Mouse (Mus musculus) brain, embryonic 14.5 days (tissue): ENCODE data around the gene Zfp553. TPM values are rescaled to one million over a fixed set of nuclear protein-coding genes. Genes with fewer than 3 reads are reported as not detected.

Experiments
- DNase-seq: peaks from one replicate; pipeline ENCODE4 v3.0.0-alpha.2; 2011; ENCODE audit warnings: low read depth
- CTCF ChIP-seq: fragments of 200-500 bp; IDR thresholded peaks from 2 replicates; pipeline ENCODE4 v1.5.1; 2012; ENCODE audit warnings: inconsistent platforms, mild to moderate bottlenecking, moderate library complexity, borderline replicate concordance; ENCODE audit not compliant: insufficient read depth, insufficient read length; ENCODE audit errors: extremely low read depth
- POLR2A ChIP-seq: fragments of 200-500 bp; IDR thresholded peaks from 2 replicates; pipeline ENCODE4 v1.6.1; 2012; ENCODE audit warnings: mild to moderate bottlenecking, inconsistent platforms, borderline replicate concordance; ENCODE audit not compliant: poor library complexity, insufficient read depth, insufficient read length, severe bottlenecking; ENCODE audit errors: extremely low read depth
- polyA plus RNA-seq: library from polyadenylated mRNA; depleted of rRNA; stranded (reverse); fragments of >200 nt; gene quantifications from 2 replicates; pipeline ENCODE4 v1.2.3, GENCODE M21; 2012

Gene Zfp553
- polyA plus RNA-seq, 1 experiment, result 38.9 TPM

DNA sequence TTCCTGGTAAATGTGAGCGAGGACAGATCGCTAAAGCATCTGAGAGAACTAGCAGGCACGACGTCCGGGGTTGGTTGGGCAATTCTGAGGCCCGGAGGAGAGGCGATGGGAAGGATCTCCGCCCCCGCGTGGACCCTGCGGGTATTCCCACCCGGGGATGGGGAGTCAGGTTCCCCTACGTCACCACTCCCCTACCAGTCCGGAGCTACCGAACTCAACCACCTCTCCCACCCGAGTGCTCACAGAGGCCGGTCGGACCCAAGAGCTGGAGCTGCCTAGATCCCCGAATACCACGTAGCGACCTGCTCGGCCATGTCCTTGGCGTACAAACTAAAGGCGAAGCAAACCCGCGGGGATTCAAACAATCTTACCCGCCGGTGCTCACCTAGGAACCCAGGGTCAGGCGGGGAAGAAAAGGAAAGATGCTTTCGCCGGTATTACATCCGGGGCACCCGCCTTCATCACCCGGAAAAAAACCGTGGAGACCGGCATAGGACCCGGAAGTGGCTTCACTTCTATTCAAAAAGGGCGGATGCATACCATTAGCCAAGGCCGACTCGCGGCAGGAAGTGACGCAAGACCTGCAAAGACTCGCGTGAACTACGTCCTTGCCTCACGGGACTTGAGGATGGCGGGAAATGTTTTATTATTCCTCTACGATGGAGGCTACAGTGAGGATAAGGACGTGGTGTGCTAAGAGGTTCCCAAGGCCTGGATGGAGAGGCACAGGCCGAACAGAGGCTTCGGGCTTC, 37.1 kb upstream of the Zfp553 start, which contains the start of gene Cd2bp2:
Gene Cd2bp2 (minus strand): TSS at position 507 of the 752 bp plus-strand sequence.
- DNase-seq, result peak; percentile 99
- TF ChIP-seq POLR2A (peak; percentile 9; the same call in 1 of the 2 replicates), CTCF (peak; percentile 41; the same call in 1 of the 2 replicates)

DNA sequence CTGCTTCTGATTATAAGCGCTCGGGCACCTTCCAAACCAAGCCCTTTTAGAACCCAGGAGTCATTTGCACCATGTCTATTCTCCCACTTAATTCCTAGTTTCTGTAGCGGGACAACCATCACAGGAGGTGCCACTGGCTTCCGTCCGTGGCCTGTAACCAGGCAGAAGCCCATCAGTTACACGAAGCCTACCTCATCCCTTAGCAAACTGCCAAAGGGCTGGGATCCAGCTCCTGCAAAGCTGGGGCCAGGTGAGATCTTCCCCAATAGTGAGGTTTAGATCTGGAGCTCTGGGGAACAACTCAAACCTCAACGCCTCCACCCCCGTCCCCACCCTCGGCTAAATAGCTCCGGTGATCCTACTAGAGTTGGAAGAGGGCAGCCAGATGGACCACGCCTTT, 36.4 kb upstream of the Zfp553 start:
- DNase-seq, result no peak
- no peak for TF ChIP-seq POLR2A
- no peak for TF ChIP-seq CTCF

DNA sequence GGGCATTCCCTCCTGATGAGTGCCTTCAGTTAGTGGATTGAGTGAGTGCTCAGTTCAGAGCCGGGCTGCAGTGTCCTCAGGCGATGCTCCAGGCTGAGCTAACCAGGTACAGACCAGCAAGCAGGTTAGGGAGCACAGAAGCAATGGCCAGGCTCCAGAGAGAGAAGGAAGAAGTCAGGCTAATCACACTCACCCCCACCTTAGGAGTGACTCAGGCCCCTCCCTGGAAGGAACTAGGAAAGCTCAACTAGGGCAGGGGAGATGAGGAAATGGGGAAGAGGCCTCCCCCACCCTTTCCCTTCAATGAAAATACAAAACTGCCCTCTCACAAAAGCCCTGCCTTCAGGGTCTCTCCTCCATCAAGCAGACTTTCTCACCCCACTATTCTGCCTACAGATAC, 26.3 kb upstream of the Zfp553 start:
- TF ChIP-seq POLR2A (no peak), CTCF (no peak)
- DNase-seq, result no peak

DNA sequence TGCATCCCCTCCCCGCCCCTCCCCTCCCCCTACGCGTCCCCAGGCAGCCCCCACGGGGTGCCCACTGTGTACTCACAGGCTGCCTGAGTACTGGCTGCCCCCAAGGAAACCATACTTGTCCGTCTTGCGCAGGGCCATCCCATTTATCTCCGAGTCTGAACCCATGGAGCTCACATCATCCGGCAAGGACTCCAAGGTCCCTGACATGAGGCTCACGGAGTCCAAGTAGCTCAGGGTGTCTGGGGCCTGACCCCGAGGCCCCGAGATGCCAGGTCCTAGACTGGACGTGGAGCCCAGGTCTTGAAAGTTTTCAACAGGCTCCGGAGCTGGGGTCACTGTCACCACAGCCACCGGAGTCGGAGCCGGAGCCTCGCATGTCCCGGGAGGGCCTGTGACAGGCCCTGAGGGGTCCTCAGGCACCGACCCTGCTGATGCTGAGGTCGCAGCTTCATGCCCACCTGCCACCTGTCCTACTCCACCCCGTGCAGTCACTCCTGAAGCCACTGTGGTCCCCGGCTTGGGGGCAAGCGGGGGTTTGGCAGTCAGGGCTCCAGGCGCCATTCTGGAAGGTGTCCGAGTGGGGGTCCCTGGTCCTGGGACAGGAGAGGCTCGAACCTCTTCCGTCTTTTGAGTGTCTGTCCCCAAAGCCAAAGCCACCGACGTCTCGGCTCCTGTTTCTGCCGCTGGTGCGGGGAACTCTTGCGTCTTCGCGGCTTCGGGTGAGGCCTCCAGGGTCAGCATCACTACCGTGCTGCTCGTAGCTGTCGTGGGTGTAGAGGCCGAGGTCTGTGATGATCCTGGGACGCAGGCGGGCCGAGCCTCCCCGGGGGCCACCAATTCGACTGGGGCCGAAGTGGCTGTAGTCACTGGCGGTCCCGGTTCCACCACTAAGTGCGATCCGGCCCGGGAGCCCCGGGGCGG, 25.2 kb upstream of the Zfp553 start:
- TF ChIP-seq CTCF (no peak; the same call in 1 of the 2 replicates), POLR2A (no peak)
- DNase-seq, result peak; percentile 29

- TF ChIP-seq POLR2A, result no peak
- TF ChIP-seq CTCF, result no peak
- DNase-seq, result no peak
Measured at GRCm38 (mm10) chr7:127208295-127208552, 24.6 kb upstream of the Zfp553 start, which contains the start of gene Tbc1d10b. Gene Tbc1d10b, minus strand, starts transcription at chr7:127208468.

DNA sequence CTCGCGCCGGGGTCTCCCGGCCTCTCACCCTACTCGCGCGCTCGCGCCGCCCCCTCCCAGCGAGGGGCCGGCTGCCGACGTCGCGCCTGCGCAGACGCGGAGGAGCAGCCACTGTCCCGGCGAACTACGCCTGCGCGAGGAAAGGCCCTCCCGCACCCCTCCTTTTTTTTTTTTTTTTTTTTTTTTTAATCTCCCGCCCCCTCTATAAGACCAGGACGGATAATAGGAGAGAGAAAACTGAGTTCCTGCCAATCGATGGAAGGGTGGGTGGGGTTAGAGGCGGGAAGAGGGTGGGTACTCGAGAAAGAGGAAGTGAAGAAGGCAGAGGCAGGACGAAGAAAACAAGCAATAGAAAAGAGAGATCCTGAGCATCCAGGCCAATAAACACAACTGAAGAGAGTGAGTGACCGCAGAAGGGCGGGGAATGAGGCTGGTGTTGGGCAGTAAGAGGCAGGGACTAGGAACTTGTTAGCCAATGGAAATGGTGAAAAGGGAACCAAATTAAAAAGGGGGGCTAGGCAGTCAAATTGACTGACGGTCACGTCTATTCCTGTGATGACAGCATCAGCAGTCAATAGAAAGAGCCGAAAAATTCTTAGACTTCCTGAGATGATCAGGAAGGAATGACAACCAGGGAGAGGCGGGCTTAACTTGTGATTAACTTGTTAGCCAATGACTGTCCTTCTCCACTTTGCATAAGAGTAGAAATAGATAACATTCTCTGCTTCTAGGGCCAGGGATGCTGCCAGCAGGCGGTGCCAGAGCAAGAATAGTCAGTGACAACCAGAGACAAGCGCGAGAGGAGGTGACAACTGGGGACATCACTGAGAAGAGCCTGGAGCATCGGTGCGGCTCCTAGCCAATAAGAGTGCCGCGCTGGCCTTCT, 24.1 kb upstream of the Zfp553 start, which contains the start of gene Mylpf:
Gene Mylpf (plus strand): TSS at position 338 of the 886 bp plus-strand sequence.
- peak; percentile 100 for DNase-seq
- TF ChIP-seq POLR2A (peak; percentile 77), CTCF (peak; percentile 56; the same call in 1 of the 2 replicates)

GRCm38 (mm10) chr7:127209851-127210250, 23.0 kb upstream of the Zfp553 start:
- TF ChIP-seq POLR2A (no peak), CTCF (no peak)
- DNase-seq, result no peak

DNA sequence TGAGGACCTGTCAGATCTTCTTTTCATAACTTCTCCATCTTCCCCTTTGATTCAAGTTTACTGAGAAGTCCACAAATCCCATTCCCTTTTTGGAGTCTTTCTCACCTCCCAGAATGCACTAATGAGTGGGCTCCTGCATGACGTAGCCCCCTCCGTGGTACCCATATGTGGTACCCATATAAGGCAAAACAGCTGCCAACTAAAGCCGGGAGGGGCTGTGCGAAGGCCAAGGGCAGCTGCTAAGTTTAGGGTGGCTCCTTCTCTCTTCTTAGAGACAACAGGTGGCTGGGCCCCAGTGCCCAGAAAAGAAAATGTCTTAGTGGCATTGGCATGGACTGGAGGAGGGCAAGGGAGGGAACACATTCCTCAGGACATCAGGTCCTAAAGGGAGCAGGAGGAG, 22.6 kb upstream of the Zfp553 start:
- DNase-seq, result no peak
- no peak for TF ChIP-seq POLR2A
- no peak for TF ChIP-seq CTCF

- no peak for TF ChIP-seq POLR2A
- no peak for TF ChIP-seq CTCF
Measured at GRCm38 (mm10) chr7:127211014-127211745, 21.7 kb upstream of the Zfp553 start.

GRCm38 (mm10) chr7:127212432-127213250, 20.2 kb upstream of the Zfp553 start:
- no peak for DNase-seq
- TF ChIP-seq CTCF (no peak), POLR2A (no peak)

More at GRCm38 (mm10) chr7:127211014-127211745, 21.7 kb upstream of the Zfp553 start:
- DNase-seq, result no peak

DNA sequence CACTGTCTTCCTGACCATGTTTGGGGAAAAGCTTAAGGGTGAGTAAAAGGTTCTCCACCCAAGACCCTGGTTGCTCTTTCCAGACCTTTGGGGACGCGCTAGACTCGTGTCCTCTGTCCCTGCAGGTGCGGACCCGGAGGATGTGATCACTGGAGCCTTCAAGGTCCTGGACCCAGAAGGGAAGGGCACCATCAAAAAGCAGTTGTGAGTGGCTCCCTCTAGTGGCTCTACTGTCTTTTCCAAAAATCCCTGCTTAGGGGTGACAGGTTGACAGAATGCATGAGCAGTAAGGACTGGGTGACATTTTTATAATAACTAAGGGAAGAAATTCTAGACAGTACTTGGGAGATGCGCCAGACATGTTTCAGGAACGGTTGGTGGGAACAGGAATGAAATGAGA, 19.4 kb upstream of the Zfp553 start:
- peak; percentile 22 for DNase-seq
- TF ChIP-seq CTCF, result peak; percentile 69; the same call in 1 of the 2 replicates
- TF ChIP-seq POLR2A, result no peak
